Mouse (Mus musculus) hindbrain, embryonic 16.5 days (tissue): ENCODE measurements around the gene Gatc. TPM values are rescaled to one million over a fixed set of nuclear protein-coding genes. Genes with fewer than 3 reads are reported as not detected.

Experiments
- ATAC-seq: fragments of 200-750 bp; cut with Nextera tagmentation; 2 replicates; pipeline ENCODE4 v1.8.0; 2017; ENCODE audit warnings: moderate TSS enrichment, moderate library complexity
- H3K27ac ChIP-seq: fragments of 300-500 bp; sonication (generic); 2 replicates; pipeline ENCODE4 v1.5.1; 2014; ENCODE audit warnings: low read depth, mild to moderate bottlenecking, control low read depth, low read length, moderate library complexity
- H3K27me3 ChIP-seq: fragments of 300-500 bp; sonication (generic); replicated peaks from 2 replicates; pipeline ENCODE4 v1.6.1; 2014; ENCODE audit warnings: low read length; ENCODE audit not compliant: control insufficient read depth, insufficient read depth
- H3K36me3 ChIP-seq: fragments of 300-500 bp; sonication (generic); 2 replicates; pipeline ENCODE4 v1.6.1; 2014; ENCODE audit warnings: mild to moderate bottlenecking, low read length, moderate library complexity, mixed read lengths; ENCODE audit not compliant: control insufficient read depth, insufficient read depth
- H3K4me1 ChIP-seq: fragments of 300-500 bp; sonication (generic); 2 replicates; pipeline ENCODE4 v1.6.1; 2014; ENCODE audit warnings: low read depth, low read length; ENCODE audit not compliant: control insufficient read depth, insufficient read depth
- H3K4me2 ChIP-seq: fragments of 300-500 bp; sonication (generic); 2 replicates; pipeline ENCODE4 v1.6.1; 2014; ENCODE audit warnings: mild to moderate bottlenecking, low read length, control low read depth, moderate library complexity
- H3K4me3 ChIP-seq: fragments of 300-500 bp; sonication (generic); 2 replicates; pipeline ENCODE4 v1.5.1; 2014; ENCODE audit warnings: mild to moderate bottlenecking, low read length, control low read depth, moderate library complexity
- H3K9ac ChIP-seq: fragments of 300-500 bp; sonication (generic); 2 replicates; pipeline ENCODE4 v1.6.1; 2014; ENCODE audit warnings: low read depth, mild to moderate bottlenecking, control low read depth, low read length, moderate library complexity
- H3K9me3 ChIP-seq: fragments of 300-500 bp; sonication (generic); 2 replicates; pipeline ENCODE4 v1.6.1; 2014; ENCODE audit warnings: mild to moderate bottlenecking, low read length, moderate library complexity; ENCODE audit not compliant: control insufficient read depth
- WGBS: fragments of 180-500 bp; shearing (Covaris S2); extraction: QIAGEN DNeasy Blood & Tissue Kit; methylation state at CpG from one replicate; pipeline ENCODE4 v1.1.7; 2014; 5-methylcytosine and 5-hydroxymethylcytosine counted together
- polyA plus RNA-seq: library from polyadenylated mRNA; unstranded; fragments of >200 nt; fragmentation: Nextera tagmentation; extraction: Ambion mirVana; gene quantifications from 2 replicates; pipeline ENCODE4 v1.2.1, GENCODE M21; 2015

Gatc gene
- polyA plus RNA-seq, 1 experiment from 2014 or later: 32.3 TPM

GRCm38 (mm10) chr5:115341314-115342165 lies 562 bp upstream of the Gatc start:
- Histone ChIP-seq H3K4me1 (peaks cover 19% of the 10 kb centered on the region), H3K9me3 (no peaks in the 10 kb centered on the region), H3K4me2 (peak overlapping the region; percentile 60), H3K27me3 (no peaks in the 10 kb centered on the region), H3K4me3 (peak overlapping the region; percentile 70), H3K36me3 (peaks cover 28% of the 10 kb centered on the region), H3K9ac (peak overlapping the region; percentile 76), H3K27ac (peak overlapping the region; percentile 87)
- peak; percentile 67 for ATAC-seq
- WGBS: 12% methylated on average over 35 of the region's 36 CpGs

DNA sequence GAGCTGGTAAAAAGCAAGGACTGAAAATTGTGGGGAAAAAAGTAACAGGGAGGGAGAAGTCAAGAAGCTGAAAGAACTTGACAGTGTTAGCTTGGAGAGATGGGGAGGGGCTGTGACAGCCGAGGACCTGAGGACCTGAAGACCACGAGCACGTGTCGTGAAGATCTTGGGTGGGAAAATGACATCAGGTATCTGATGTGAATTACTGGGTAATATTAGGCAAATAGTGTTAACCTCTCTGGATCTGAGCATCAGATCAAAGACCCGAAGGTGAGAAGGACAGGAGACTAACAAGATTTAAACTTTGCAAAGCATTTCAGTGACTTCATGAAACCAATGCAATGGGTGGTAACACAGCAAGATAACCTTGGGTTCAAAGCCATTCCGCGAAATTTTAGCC lies 971 bp downstream of the Gatc start:
- 36% methylated on average over 7 of the region's 7 CpGs for WGBS

GRCm38 (mm10) chr5:115333626-115334025 lies 7.4 kb downstream of the Gatc start:
- H3K9ac ChIP-seq: no peak overlapping the region
- H3K36me3 ChIP-seq: peaks cover 43% of the 10 kb centered on the region
- no peak overlapping the region for H3K4me3 ChIP-seq
- H3K27me3 ChIP-seq: no peaks in the 10 kb centered on the region
- ATAC-seq: no peak
- H3K4me2 ChIP-seq: no peak overlapping the region
- WGBS: 87% methylated on average over 3 of the region's 3 CpGs
- peaks cover 8% of the 10 kb centered on the region for H3K4me1 ChIP-seq
- H3K27ac ChIP-seq: no peak overlapping the region
- no peaks in the 10 kb centered on the region for H3K9me3 ChIP-seq

More for the DNA sequence above, 971 bp downstream of the Gatc start:
- no peak for ATAC-seq
- H3K9me3 ChIP-seq: no peaks in the 10 kb centered on the region
- H3K4me1 ChIP-seq: peaks cover 19% of the 10 kb centered on the region
- H3K4me3 ChIP-seq: peak overlapping the region; percentile 70
- H3K27ac ChIP-seq: no peak overlapping the region
- H3K4me2 ChIP-seq: peak overlapping the region; percentile 60
- H3K36me3 ChIP-seq: peaks cover 30% of the 10 kb centered on the region
- H3K27me3 ChIP-seq: no peaks in the 10 kb centered on the region
- peak overlapping the region; percentile 37; the same call in 1 of the 2 replicates for H3K9ac ChIP-seq

DNA sequence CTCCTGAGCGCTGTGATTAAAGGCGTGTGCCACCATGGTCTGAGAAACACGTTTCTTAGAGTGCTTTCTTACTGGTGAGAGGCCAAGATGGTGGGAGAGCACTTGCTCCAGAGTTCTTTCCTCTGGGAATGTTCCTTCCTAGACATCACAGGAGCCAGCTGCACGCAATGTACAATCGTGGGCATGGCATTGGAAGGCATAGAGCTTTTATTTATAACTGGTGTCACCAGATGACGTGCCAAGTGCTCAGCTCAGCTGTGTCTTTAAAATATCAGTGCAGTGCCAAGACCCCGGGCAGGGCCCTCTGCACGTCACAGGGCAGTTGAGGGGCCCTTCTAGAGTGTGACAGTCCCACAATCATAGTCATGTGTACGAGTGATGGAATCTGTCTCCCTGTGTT lies 10.0 kb downstream of the Gatc start:
- H3K36me3 ChIP-seq: peaks cover 40% of the 10 kb centered on the region
- ATAC-seq: no peak

DNA sequence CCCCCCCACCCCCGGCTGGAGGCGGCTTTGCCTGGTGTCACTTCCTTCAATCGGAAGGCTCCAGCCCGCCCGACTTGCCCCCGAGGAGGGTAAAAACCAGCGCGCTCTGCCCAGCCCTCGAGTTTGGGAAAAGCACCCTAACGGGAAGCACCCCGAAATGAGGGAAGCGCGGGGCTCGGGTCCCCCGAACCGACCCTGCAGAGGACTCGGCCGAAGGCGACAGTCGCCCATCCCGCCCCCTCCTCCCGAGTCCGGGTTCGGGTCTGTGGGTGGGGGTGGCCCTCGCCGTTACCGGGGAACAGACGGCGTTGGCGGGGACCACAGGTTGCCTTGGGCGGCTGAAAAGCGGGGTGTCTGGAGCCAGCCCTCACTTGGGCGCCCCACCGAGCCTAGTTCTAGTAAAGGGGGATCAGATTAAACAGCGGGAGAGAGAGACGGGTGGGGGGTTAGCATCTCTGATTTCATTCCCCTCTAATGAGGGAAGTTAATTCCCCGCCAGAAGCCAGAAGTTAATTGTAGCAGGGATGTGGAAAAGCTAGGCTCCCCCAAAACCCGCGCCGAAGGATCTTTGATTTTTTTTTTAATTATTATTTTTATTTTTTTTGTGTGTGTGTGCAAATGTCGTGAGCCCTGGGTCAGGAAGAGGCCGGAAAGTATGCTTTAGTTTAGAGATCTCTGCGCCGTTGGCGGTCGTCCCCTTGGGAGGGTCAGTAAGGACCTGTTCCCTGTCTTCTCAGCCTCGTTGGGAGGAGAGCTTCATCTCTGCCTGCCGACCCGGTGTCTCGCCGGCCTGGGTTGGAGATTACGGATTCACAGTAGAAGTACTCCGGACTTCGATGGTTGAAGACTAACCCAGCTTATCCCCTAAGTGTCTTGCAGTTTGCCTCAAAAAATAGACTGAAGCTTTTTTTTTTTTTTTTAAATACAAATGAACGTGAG lies 13.1 kb downstream of the Gatc start:
- Histone ChIP-seq H3K4me1 (peaks cover 20% of the 10 kb centered on the region), H3K9me3 (no peaks in the 10 kb centered on the region), H3K4me3 (peak overlapping the region; percentile 83), H3K36me3 (peaks cover 17% of the 10 kb centered on the region), H3K4me2 (peak overlapping the region; percentile 69), H3K27ac (peak overlapping the region; percentile 88), H3K27me3 (no peaks in the 10 kb centered on the region), H3K9ac (peak overlapping the region; percentile 87)
- WGBS: under 1% methylated on average over 54 of the region's 55 CpGs
- ATAC-seq: peak; percentile 37

More for the DNA sequence above, 10.0 kb downstream of the Gatc start:
- Histone ChIP-seq H3K9me3 (no peaks in the 10 kb centered on the region), H3K27ac (no peak overlapping the region), H3K4me2 (no peak overlapping the region), H3K4me1 (peaks cover 15% of the 10 kb centered on the region), H3K9ac (no peak overlapping the region), H3K4me3 (no peak overlapping the region), H3K27me3 (no peaks in the 10 kb centered on the region)
- WGBS: 86% methylated on average over 9 of the region's 9 CpGs

GRCm38 (mm10) chr5:115326875-115327609 lies 13.9 kb downstream of the Gatc start, which contains the start of gene Srsf9:
TSS of gene Srsf9 (plus strand) at chr5:115327177.
- peaks cover 11% of the 10 kb centered on the region for H3K36me3 ChIP-seq
- under 1% methylated on average over 73 of the region's 97 CpGs for WGBS
- peak; percentile 92 for ATAC-seq
- H3K9me3 ChIP-seq: no peaks in the 10 kb centered on the region
- peaks cover 20% of the 10 kb centered on the region for H3K4me1 ChIP-seq
- peak within 1 kb of the TSS; percentile 87 for H3K9ac ChIP-seq
- H3K27me3 ChIP-seq: no peaks in the 10 kb centered on the region
- H3K27ac ChIP-seq: peak within 1 kb of the TSS; percentile 88
- H3K4me3 ChIP-seq: peak within 1 kb of the TSS; percentile 83
- peak within 1 kb of the TSS; percentile 86 for H3K4me2 ChIP-seq

GRCm38 (mm10) chr5:115326256-115326831 lies 14.6 kb downstream of the Gatc start:
- H3K4me2 ChIP-seq: peak overlapping the region; percentile 86
- H3K9me3 ChIP-seq: no peaks in the 10 kb centered on the region
- no peaks in the 10 kb centered on the region for H3K27me3 ChIP-seq
- peak overlapping the region; percentile 87 for H3K9ac ChIP-seq
- H3K4me1 ChIP-seq: peaks cover 20% of the 10 kb centered on the region
- ATAC-seq: peak; percentile 35; the same call in 1 of the 2 replicates
- 25% methylated on average over 11 of the region's 11 CpGs for WGBS
- peak overlapping the region; percentile 83 for H3K4me3 ChIP-seq
- H3K36me3 ChIP-seq: peaks cover 8% of the 10 kb centered on the region; the same call in 1 of the 2 replicates
- peak overlapping the region; percentile 81 for H3K27ac ChIP-seq
